Comparison of ENCODE assay signal across 8 mouse cellular contexts in the genomic region with DNA sequence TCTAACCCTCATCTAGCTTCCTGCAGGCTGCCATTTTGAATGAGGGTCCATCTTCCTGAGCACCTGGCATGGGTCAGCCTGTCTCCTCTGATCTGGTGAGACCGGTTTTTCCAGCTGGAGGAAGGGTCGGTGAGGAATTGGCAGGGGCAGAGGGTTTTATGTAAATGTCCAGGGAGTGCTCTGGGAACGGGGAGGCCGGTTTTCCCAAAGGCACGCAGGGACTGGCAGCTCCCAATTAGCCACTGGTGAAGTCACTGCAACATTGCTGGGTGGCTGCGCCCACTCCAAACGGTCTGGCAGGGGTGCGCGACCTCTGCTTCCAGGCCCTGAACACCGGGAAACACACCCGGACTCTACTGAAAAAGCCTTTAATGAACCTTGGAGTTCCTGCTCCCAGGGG. TPM values are rescaled to one million over a fixed set of nuclear protein-coding genes. Genes with fewer than 3 reads are reported as not detected.
A peak's percentile ranks its signal among the peaks of the same experiment; 100 is the strongest.
DNase-seq lines count a peak whose midpoint lies in the region; ATAC-seq and TF ChIP-seq lines count a peak whose summit lies in the region.

No protein-coding gene starts in this region.

- H3K4me2 ChIP-seq in hindbrain, embryonic 13.5 days: peak overlapping the region; percentile 52

- peaks cover 4% of the 10 kb centered on the region; the same call in 1 of the 2 replicates for H3K27me3 ChIP-seq in hindbrain, embryonic 13.5 days

- intact Hi-C loops in gastrocnemius, adult 2 months (cut with DNase I): no loop called here

- DNase-seq in embryo, embryonic 10 days (ENCODE audit: low spot score): peak; percentile 18
- DNase-seq in embryo, embryonic 10.5 days (ENCODE audit: low spot score): no peak
- DNase-seq in ES-E14 (ENCODE audit: low read depth, low spot score): no peak
- DNase-seq in lung, postnatal 14 days: peak; percentile 21
- no peak for DNase-seq in gastrocnemius, adult 2 months

- H3K4me3 ChIP-seq in ES-E14 (ENCODE audit: insufficient read depth in 1 of 2, low read depth in 1 of 2, low read length in 2 of 2, poor library complexity in 1 of 2, severe bottlenecking in 1 of 2): peak overlapping the region; percentile 43 to 63
- peak overlapping the region; percentile 15; the same call in 1 of the 2 replicates for H3K4me3 ChIP-seq in hindbrain, embryonic 13.5 days
- no peak overlapping the region for H3K4me3 ChIP-seq in gastrocnemius, adult 2 months

- no peaks in the 10 kb centered on the region for H3K36me3 ChIP-seq in ES-E14 (ENCODE audit: control insufficient read depth, insufficient read depth, low read length, poor library complexity, severe bottlenecking)
- H3K36me3 ChIP-seq in hindbrain, embryonic 13.5 days: no peaks in the 10 kb centered on the region

- 0 out of 2 replicates have a peak overlapping the region, but pooled peaks have one; percentile 26 for H3K27ac ChIP-seq in ES-E14 (ENCODE audit: insufficient read depth, low read depth, low read length, poor library complexity, severe bottlenecking)
- no peak overlapping the region for H3K27ac ChIP-seq in hindbrain, embryonic 13.5 days
- H3K27ac ChIP-seq in gastrocnemius, adult 2 months: no peak overlapping the region

- TF ChIP-seq CTCF in gastrocnemius, adult 2 months (IDR thresholded peaks at IDR 0.05): no peak

- peak overlapping the region; percentile 65; the same call in 1 of the 2 replicates for H3K9ac ChIP-seq in ES-E14 (ENCODE audit: insufficient read depth, low read depth, low read length, poor library complexity, severe bottlenecking)
- peak overlapping the region; percentile 21; the same call in 1 of the 2 replicates for H3K9ac ChIP-seq in hindbrain, embryonic 13.5 days

- H3K9me3 ChIP-seq in ES-E14 (ENCODE audit: control insufficient read depth, insufficient read depth, low read depth, low read length): no peaks in the 10 kb centered on the region
- no peaks in the 10 kb centered on the region for H3K9me3 ChIP-seq in hindbrain, embryonic 13.5 days

- in situ Hi-C loops in ES-E14 (cut with MboI; ENCODE audit: low sequenced_read_pairs in 2 of 2, unreplicated experiment in 2 of 2): loop anchor here in 1 of 2 experiments (5.0 kb wide), 1 partner anchor 35 kb away; no protein-coding TSS in a partner anchor

- peaks cover 3 to 32% of the 10 kb centered on the region in 2 experiments; a peak in 2 of 4 replicates for H3K4me1 ChIP-seq in ES-E14 (ENCODE audit: control insufficient read depth in 2 of 2, insufficient read depth in 2 of 2, low read length in 2 of 2, poor library complexity in 1 of 2)
- peaks cover 9% of the 10 kb centered on the region; the same call in 1 of the 2 replicates for H3K4me1 ChIP-seq in hindbrain, embryonic 13.5 days (replicated peaks)

- ATAC-seq in hindbrain, embryonic 13.5 days (ENCODE audit: low FRiP score): no peak
- ATAC-seq in granulocyte monocyte progenitor cell, adult 5-6 weeks (replicated peaks; ENCODE audit: poor library complexity, severe bottlenecking): no peak
- no peak for ATAC-seq in cerebellum, adult (ENCODE audit: insufficient number of reproducible peaks, low FRiP score, low TSS enrichment)

- 37% methylated on average over 11 of the region's 11 CpGs for WGBS in hindbrain, embryonic 13.5 days

TF ChIP-seq in ES-E14, 5 proteins besides CTCF, POLR2A, EP300 and RAD21:
- no peak for TF ChIP-seq ZNF384 (IDR thresholded peaks at IDR 0.05; ENCODE audit: low read depth, low read length)
- no peak for TF ChIP-seq ZC3H11A (IDR thresholded peaks at IDR 0.05; ENCODE audit: borderline replicate concordance, low read depth, low read length)

RNA-seq across cellular contexts. Expression of a gene that starts 10.6 kb away (rescaled TPM):
- not detected in 2 replicates for total RNA-seq in ES-E14 (2012; rRNA removed)
- not detected in 2 replicates for polyA plus RNA-seq in hindbrain, embryonic 13.5 days (2015; fragmentation: Nextera tagmentation; extraction: Ambion mirVana)
- total RNA-seq in gastrocnemius, adult 2 months (2021): not detected
- total RNA-seq in granulocyte monocyte progenitor cell, adult 5-6 weeks (2014; fragmentation: Nextera tagmentation): not detected in 2 replicates
- total RNA-seq in granulocyte monocyte progenitor cell, adult 5-6 weeks (2017): not detected in 2 replicates

RNA-seq across cellular contexts. Expression of a gene that starts 25.1 kb away (rescaled TPM):
- 0.13 TPM in 1 of 2 replicates, not detected in the other for total RNA-seq in ES-E14 (2012; rRNA removed)
- polyA plus RNA-seq in hindbrain, embryonic 13.5 days (2015; fragmentation: Nextera tagmentation; extraction: Ambion mirVana): not detected in 2 replicates
- total RNA-seq in gastrocnemius, adult 2 months (2021): not detected
- total RNA-seq in granulocyte monocyte progenitor cell, adult 5-6 weeks (2014; fragmentation: Nextera tagmentation): not detected in 2 replicates
- total RNA-seq in granulocyte monocyte progenitor cell, adult 5-6 weeks (2017): not detected in 2 replicates

RNA-seq across cellular contexts. Expression of a gene that starts 53.7 kb away (rescaled TPM):
- 22.2 and 24.5 TPM in 2 replicates for total RNA-seq in ES-E14 (2012; rRNA removed)
- 75.1 and 76.7 TPM in 2 replicates for polyA plus RNA-seq in hindbrain, embryonic 13.5 days (2015; fragmentation: Nextera tagmentation; extraction: Ambion mirVana)
- total RNA-seq in gastrocnemius, adult 2 months (2021): 1 to 10 TPM; 7.1 to 9.2 TPM
- total RNA-seq in granulocyte monocyte progenitor cell, adult 5-6 weeks (2014; fragmentation: Nextera tagmentation): 24.0 and 41.0 TPM in 2 replicates
- total RNA-seq in granulocyte monocyte progenitor cell, adult 5-6 weeks (2017): 11.9 and 18.5 TPM in 2 replicates

Comparison
In these comparisons a context has a peak if more than half of its experiments do, and no peak if none do; other contexts are left out.
1. DNase-seq: peak in embryo, embryonic 10 days (single experiment) and lung, postnatal 14 days (single experiment); none in embryo, embryonic 10.5 days (single experiment), ES-E14 (single experiment) and gastrocnemius, adult 2 months (single experiment).